Mouse (Mus musculus) thymus, adult 18-20 months (tissue): ENCODE measurements at regions not wholly inside any gene's neighbourhood (a gene's known extent, or its start where the extent isn't known, plus 50 kb on each side); places are given as distances from the start of the nearest gene placed in this dataset.
"Not testable (repeated sequence)": the region's sequence is repeated elsewhere in the genome, so short reads cannot be mapped to it uniquely, and the experiment has no call there.

Source experiments
- DNase-seq, 2 experiments: peaks; one replicate each; pipeline ENCODE4 v3.0.0; 2022; ENCODE audit warnings: mixed read lengths in 2 of 2

- DNase-seq: not testable (repeated sequence)
Measured at GRCm38 (mm10) chr12:77526581-77526980, 288.7 kb downstream of the Fut8 start.

GRCm38 (mm10) chr12:77527499-77527898 lies 289.6 kb downstream of the Fut8 start:
- peak in 1 of 2 experiments; percentile 1 for DNase-seq

DNA sequence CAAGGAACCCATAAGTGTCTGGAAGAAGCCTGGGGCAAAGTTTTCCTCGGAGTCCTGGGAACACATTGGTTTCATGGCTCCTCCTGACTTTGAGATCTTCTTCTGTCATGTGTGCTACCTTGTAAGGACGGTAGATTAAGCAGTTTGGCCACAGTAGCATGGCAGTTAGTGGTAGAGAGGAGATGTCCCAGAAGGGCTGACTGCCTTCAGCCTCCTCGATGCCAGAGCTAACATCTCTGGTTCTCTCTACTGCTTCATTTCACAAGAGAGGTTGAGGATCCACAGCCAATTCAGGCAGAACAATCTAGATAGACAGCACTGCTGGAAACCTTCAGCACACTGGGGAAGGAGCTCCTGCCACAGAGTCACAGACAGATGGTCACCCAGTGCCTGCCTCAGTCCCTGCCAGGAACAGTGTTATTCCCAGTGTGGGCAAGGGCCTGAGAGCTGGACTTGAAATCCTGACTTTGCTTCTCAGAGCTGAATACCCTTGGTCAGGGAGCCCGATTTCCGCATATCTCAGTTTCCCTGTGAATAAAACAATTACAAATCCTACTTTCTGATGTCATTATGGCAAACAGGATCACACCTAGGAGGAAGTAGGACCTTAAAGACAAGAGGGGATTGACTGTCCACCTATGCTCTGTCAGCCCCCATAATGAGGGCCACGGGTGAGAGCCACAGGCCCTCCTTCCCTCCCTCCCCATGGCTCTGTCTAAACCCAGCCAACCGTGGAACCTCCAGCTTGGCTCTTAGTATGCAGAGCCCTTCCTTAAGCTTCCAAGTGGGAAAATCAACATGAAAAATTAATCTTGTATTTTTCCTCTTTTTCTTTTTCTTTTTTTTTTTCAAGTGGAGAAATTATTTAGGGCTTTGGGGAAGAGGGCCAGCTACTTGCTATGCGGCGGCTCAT lies 290.3 kb downstream of the Fut8 start:
- peak in 1 of 2 experiments; percentile 1 for DNase-seq

GRCm38 (mm10) chr12:77528868-77529271 lies 290.9 kb downstream of the Fut8 start:
- peak in 1 of 2 experiments; percentile 1 for DNase-seq

- no peak for DNase-seq
Measured at GRCm38 (mm10) chr12:77529414-77529813, 291.5 kb downstream of the Fut8 start.

DNA sequence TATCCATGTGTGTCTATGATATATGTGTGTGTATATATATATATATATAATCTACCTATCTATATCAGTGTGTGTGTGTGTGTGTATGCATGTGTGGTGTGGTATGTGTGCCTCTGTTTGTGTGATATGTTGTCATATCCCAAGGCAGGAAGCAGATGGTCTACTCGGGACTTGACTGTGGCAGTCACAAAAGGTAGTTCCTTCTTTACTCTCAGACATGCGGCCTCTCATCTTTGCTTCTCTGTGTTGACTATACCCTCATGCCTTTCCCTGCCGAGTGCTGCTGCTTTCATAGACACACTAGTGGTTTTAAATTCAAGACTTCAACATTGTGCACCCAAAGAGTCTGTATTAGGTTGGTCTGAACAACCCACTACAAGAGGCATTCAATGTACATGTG lies 292.0 kb downstream of the Fut8 start:
- DNase-seq: peak in 1 of 2 experiments; percentile 1

DNA sequence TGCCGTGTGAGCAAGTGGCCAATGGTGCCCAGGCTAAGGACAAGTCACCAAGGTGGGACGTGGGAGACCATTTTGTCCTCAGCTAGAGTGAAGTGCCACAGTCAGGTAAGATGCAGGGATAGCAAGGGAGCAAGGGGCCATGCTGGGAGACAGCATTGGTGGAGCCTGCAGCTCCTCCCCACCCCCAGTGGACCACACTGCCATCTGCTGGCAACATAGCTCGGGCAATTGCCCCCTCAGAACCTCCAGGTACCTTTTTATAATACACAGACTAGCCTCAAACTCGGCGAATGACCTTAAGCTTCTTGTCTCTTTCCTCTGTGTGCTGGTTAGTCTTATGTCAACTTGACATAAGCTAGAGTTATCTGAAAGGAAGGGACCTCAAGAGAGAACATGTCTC lies 293.4 kb downstream of the Fut8 start:
- DNase-seq: peak in 1 of 2 experiments; percentile 47

DNA sequence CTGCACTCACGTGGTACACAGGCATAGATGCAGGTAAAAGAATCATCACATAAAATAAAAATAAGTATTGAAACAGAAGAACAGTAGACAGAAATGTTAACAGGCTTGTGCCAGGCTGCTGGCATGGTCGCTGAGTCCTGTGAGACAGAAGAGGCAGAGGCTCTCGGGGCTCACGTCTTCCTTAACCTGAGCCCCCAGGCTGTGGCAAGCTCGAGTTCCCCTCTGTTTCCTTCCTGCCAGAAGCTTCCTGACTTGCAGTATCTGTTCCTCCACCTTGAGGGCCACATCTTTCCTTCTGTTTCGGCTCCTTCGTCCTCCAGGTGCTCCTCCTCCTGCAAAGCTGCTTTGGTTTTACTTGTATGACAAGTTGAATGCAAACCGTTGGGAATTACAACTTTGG lies 294.6 kb downstream of the Fut8 start:
- no peak for DNase-seq

DNA sequence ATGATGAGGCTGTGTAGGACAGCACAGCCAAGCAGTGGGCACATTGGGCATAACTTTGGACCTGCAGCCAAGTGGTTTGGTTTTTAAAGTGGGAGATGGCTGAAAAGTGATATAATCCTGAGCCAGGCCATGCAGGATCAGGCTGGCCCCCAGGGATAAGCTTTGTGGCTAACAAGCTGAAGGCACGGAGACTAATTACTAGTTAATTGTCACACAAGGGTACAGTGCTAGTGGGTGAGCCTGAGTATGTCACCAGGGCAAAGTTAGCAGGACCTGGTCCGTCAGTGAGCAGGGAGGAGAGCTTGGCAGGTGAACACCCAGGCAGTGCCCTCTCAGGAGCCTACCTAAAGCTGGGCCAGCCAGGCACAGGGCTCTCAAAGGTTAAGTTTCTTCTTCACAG lies 295.7 kb downstream of the Fut8 start:
- DNase-seq: no peak

- DNase-seq: no peak
Measured at GRCm38 (mm10) chr12:77534079-77534478, 296.2 kb downstream of the Fut8 start.

- peak in 1 of 2 experiments; percentile 44 for DNase-seq
Measured at GRCm38 (mm10) chr12:77535147-77535546, 297.2 kb downstream of the Fut8 start.

DNA sequence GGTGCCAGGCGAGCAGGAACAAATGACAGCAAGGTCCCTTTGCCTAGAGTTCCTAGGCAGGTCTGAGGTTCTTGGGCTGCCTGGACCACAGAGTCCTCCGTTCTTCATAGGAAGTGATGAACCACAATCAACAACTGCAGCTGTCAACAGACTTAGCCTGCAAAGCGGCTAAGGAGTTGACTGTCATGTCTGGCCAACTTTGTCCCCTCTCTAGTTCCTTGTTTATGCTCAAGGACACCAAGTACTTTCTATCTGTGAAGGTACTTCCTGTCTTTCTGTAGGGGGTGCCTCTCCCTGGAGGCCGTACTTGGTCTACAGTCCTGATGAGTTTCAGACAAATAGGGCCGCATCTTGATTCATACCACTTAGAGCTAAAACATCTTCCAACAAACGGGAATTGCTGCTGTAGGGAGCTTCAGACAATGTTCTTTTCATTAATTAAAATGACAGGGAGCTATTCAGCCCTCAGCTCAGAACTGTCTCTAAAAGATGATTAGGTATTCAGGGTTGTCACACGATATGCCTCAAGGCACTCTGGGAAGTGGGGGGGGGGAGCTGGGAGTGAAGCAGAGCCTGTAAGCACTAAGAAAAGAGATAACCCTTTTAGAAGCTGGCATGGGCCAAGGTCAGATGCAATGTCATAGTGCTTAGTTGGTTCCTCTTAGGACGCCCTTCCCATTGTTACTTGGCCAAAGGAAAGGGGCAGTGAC lies 299.4 kb downstream of the Fut8 start:
- DNase-seq: no peak

GRCm38 (mm10) chr12:77539661-77540431 lies 301.9 kb downstream of the Fut8 start:
- no peak for DNase-seq

DNA sequence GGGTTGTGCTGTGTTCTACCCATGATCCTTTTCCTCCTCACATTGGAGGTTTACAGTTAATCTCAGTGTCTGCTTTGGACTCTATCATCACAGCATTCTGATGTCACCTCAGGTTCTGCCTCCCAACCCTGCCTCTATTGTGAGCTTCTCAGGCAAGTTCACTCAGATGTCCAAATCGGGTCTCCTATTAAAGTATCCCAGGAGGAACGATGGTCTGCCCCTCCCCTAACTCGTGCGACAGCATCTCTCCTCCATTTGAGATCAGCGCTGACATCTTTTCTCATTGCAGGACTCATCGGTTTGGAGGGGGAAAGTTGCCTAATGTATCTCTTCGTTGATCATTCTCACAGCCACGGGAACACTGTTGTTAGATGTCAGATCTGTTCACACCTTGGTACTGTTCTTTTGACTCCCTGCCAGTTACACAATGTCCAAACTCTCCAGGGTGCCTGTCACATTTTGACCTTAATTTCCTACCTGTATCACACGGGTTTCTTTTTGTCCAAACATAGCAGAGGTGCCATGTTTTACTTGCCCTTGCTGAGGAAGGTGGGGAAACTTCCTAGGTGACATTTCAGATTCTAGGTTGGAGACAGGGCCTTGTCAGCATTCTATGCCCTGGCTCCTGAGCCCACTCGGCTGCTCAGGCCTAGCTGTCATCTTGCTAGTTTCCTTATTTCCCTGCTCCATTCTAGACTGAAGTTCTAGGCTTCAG lies 303.3 kb downstream of the Fut8 start:
- DNase-seq: no peak

DNA sequence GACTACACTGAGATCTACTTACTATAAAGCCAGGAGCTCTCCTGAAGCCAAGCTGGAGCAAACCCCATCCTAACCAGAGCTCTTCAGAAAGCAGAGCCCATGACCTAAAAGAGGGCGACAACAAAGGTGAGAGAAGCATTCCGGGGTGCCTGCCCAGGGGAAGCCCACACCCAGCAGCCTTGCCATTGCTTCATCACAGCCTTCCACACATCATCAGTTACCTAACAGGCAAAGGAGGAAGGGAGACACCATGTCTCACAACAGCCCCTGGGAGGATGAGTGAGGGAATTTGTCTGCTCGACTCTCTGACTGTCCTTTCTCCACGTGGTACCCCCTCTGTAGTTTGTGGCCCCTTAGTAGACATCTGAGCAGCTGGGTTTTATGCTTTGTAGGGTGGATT lies 303.9 kb downstream of the Fut8 start:
- DNase-seq: no peak

DNA sequence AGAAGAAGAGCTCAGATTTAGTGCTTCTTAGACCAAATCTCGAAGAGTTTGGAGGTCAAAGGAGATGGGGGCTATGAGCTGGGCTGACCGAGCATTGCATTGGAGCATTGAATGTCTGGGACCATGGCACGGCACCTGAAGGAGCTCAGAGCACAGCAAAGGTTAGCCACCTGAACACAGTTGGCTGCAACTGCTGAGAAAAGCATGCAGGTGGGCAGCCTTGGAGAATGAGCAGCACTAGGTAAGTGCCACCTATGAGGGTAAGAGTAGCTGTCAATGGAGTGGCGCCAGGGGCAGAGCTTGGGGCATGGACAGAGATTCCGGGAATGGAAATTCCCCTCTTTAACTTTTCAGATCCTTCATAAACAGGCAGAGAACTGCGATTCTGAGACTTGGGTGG lies 305.7 kb downstream of the Fut8 start:
- no peak for DNase-seq

DNA sequence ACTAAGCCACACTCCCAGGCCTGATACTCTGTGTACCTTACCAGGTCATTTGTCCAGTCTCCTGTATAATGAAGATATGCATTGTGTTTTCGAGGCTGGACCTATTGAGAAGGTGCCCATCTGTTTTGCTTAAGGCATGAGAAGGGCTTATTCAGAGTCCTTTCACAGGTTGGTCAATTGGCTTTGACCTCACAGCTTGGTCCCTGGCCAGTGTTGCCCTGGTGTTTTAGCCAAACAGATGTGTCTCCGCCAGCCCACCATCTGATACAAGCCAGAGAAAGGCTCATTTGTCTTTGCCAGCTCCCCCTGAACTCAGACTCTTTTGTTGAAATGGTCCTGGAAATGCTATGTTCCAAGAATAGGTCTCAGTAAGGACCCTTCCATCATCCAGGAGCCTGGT lies 308.2 kb downstream of the Fut8 start:
- no peak for DNase-seq

- DNase-seq: no peak
Measured at GRCm38 (mm10) chr12:77568286-77568685, 330.4 kb downstream of the Fut8 start.

- DNase-seq: no peak
Measured at GRCm38 (mm10) chr12:77570501-77570900, 332.6 kb downstream of the Fut8 start.

- DNase-seq: no peak
Measured at GRCm38 (mm10) chr12:77571071-77571470, 333.1 kb downstream of the Fut8 start.

DNA sequence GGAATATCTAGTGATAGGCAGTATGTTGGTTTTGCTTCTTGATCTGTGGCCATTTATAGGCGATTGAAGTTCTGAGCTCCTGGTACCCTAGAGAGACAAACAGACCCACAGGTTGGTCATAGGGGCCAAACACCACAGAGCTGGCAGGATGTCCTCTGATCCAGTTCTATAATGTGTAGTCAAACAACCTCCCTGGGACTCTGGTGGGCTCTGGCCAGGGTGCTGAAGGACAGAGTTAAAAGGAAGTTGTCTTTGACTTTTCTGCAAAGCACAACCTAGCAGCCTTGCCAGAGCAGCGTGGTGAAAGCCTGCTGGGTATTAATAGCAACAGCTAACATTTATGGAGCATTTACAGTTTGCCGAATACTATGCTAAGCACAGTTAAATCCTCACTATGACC lies 337.1 kb downstream of the Fut8 start:
- no peak for DNase-seq

DNA sequence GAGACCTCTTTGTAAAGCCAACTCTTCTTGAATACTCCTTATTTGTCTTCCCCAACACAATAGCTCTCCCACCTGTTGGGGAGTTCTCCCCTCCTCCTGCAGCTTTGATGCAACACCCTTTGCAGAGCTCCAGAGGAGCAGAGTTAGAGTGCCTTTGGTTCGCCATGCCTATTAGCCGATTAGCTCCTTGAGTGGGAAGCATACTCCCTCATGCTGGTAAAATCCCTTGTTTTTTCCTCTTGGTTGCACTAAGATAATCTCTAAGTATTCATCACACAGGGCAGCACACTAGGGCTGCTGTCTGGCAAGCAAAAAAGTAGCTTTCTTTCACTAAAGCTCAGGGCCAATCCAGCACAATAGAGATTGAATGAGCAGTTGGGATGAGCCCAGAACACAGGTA lies 350.4 kb downstream of the Fut8 start:
- DNase-seq: no peak

- DNase-seq: no peak
Measured at GRCm38 (mm10) chr12:77589416-77589815, 351.5 kb downstream of the Fut8 start.
